Mouse (Mus musculus): ENCODE measurements around the gene Heca. TPM values are rescaled to one million over a fixed set of nuclear protein-coding genes. Genes with fewer than 3 reads are reported as not detected.
"Not testable (repeated sequence)": the region's sequence is repeated elsewhere in the genome, so short reads cannot be mapped to it uniquely, and the experiment has no call there.

Heca gene
- polyA plus RNA-seq, 1 experiment: 25.0 TPM

DNA sequence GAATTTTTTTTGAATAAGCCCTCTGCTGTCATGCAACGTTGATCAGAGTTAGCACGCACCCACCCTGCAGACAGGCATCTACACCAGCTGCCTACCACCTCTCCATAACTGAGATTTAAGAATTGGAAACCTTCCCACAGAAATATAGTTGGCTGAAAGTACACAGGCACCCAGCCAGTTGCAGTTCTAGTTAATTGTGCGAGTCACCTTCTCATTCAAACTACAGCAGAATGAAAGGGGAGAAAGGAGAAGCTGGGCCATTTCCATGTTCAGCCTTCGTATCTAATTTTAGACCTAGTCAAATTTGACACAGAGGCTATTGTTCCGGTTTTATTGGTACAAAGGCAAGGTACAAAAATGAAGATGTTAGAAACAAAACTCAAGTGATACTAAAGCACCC lies 2.9 kb upstream of the Heca start:
- H3K4me3 ChIP-seq (ENCODE audit: extremely low read depth, insufficient read depth, insufficient read length): no peak overlapping the region; the same call in 1 of the 2 replicates
- H3K4me1 ChIP-seq (ENCODE audit: control insufficient read depth, insufficient read depth, insufficient read length): peaks cover 9% of the 10 kb centered on the region; the same call in 1 of the 2 replicates
- TF ChIP-seq POLR2A (IDR thresholded peaks at IDR 0.05; ENCODE audit: low read depth, low read length) (no peak), CTCF (IDR thresholded peaks at IDR 0.05; ENCODE audit: extremely low read depth, insufficient read depth, insufficient read length, insufficient replicate concordance) (no peak)
- no peaks in the 10 kb centered on the region for H3K27me3 ChIP-seq (ENCODE audit: control insufficient read depth, insufficient read depth, low read length)
- DNase-seq (ENCODE audit: low read depth in 1 of 2, low spot score in 2 of 2): peak in 1 of 2 experiments; percentile 43
- 26% methylated on average over 5 of the region's 5 CpGs for WGBS
- H3K27ac ChIP-seq (ENCODE audit: insufficient read depth, low read length): peak overlapping the region; percentile 71
- H3K36me3 ChIP-seq (ENCODE audit: control insufficient read depth, insufficient read depth, low read length): no peaks in the 10 kb centered on the region; the same call in 1 of the 2 replicates

DNA sequence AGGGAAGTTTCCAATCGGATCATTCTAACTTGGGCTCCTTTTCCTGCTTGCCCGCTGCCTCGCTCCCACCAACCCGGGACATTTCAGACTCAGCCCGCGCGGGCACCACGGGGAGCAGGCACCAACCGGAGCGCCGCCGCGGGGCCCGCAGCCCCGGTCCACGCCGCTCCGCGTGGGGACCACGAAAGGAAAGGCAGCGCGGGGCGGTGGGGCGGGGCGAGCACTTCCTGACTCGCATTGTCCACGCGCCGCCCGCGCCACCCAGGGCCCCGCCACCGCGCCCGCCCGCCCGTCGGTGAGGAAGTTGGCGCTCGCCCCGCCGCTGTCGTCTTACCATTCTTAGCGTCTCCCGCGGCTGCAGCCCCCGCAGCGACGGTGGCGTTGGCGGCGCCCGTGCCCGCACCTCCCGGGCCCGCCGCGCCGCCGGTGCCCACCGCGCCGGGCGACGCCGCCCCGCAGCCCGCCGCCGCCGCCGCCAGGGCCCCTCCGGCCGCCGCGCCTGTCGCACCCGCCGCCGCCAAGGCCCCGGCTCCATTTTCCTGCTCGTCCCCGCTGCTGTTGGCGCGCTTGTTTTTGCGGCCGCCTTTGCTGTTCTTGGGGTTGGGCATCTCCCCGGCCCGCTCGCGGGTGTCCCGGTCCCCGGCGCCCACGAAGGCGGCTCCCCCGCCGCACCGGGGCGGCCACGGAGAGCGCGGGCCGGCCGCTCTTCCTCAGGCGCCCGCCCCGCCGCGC lies 526 bp downstream of the Heca start:
- Histone ChIP-seq H3K4me3 (ENCODE audit: extremely low read depth, insufficient read depth, insufficient read length) (peak overlapping the region; percentile 96), H3K27me3 (ENCODE audit: control insufficient read depth, insufficient read depth, low read length) (no peaks in the 10 kb centered on the region), H3K36me3 (ENCODE audit: control insufficient read depth, insufficient read depth, low read length) (peaks cover 1% of the 10 kb centered on the region), H3K27ac (ENCODE audit: insufficient read depth, low read length) (peak overlapping the region; percentile 97), H3K4me1 (ENCODE audit: control insufficient read depth, insufficient read depth, insufficient read length) (peaks cover 9% of the 10 kb centered on the region; the same call in 1 of the 2 replicates)
- TF ChIP-seq POLR2A (IDR thresholded peaks at IDR 0.05; ENCODE audit: low read depth, low read length) (no peak; the same call in 1 of the 2 replicates), CTCF (IDR thresholded peaks at IDR 0.05; ENCODE audit: extremely low read depth, insufficient read depth, insufficient read length, insufficient replicate concordance) (no peak)
- peak; percentile 44 to 78 for DNase-seq (ENCODE audit: low read depth in 1 of 2, low spot score in 2 of 2)
- 5% methylated on average over 71 of the region's 110 CpGs for WGBS

DNA sequence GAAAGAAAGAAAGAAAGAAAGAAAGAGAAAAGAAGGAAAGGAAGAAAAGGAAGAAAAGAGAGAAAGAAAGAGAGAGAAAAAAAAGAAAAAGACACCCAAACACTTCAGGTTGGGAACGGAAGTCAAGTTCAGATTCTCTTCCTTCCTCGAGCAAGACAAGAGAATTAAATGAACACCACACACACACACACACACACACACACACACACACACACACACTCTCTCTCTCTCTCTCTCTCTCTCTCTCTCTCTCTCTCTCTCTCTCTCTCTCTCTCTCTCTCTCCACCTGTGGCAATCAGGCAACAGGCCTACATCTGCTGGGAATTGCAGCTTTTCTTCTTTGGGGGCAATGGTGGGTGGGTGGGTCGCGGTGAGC lies 1.1 kb downstream of the Heca start:
- H3K27ac ChIP-seq (ENCODE audit: insufficient read depth, low read length): peak overlapping the region; percentile 97
- peak in 1 of 2 experiments; percentile 26 for DNase-seq (ENCODE audit: low read depth in 1 of 2, low spot score in 2 of 2)
- H3K4me1 ChIP-seq (ENCODE audit: control insufficient read depth, insufficient read depth, insufficient read length); H3K27me3 ChIP-seq (ENCODE audit: control insufficient read depth, insufficient read depth, low read length); H3K36me3 ChIP-seq (ENCODE audit: control insufficient read depth, insufficient read depth, low read length): not testable (repeated sequence)
- WGBS: 0% methylated on average over 4 of the region's 4 CpGs
- peak overlapping the region; percentile 96 for H3K4me3 ChIP-seq (ENCODE audit: extremely low read depth, insufficient read depth, insufficient read length)

DNA sequence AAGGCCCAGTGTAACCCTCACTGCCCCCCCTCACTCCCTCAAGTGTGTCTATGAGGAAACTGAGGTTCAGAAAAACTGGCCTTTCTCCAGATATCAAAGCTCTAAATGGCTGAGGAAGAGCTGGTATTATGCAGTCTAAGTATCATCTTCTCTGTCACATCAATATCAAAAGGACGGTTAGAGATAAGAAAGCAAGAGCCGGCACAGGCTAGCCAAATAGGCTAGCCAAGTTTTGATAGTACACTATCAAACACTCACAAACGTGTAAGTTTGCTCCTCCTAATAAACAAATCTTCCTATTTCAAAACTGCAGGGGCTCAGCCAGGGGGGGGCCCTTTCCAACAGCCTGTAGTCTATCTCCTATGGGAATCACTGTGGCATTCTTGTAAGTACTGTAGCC lies 1.8 kb downstream of the Heca start:
- Histone ChIP-seq H3K27ac (ENCODE audit: insufficient read depth, low read length) (no peak overlapping the region), H3K4me1 (ENCODE audit: control insufficient read depth, insufficient read depth, insufficient read length) (peaks cover 7% of the 10 kb centered on the region; the same call in 1 of the 2 replicates), H3K27me3 (ENCODE audit: control insufficient read depth, insufficient read depth, low read length) (no peaks in the 10 kb centered on the region), H3K36me3 (ENCODE audit: control insufficient read depth, insufficient read depth, low read length) (peaks cover 3% of the 10 kb centered on the region), H3K4me3 (ENCODE audit: extremely low read depth, insufficient read depth, insufficient read length) (no peak overlapping the region)
- no peak for DNase-seq (ENCODE audit: low read depth in 1 of 2, low spot score in 2 of 2)
- no peak for TF ChIP-seq POLR2A (IDR thresholded peaks at IDR 0.05; ENCODE audit: low read depth, low read length)
- TF ChIP-seq CTCF (IDR thresholded peaks at IDR 0.05; ENCODE audit: extremely low read depth, insufficient read depth, insufficient read length, insufficient replicate concordance): no peak
- WGBS: 37% methylated on average over 3 of the region's 3 CpGs

DNA sequence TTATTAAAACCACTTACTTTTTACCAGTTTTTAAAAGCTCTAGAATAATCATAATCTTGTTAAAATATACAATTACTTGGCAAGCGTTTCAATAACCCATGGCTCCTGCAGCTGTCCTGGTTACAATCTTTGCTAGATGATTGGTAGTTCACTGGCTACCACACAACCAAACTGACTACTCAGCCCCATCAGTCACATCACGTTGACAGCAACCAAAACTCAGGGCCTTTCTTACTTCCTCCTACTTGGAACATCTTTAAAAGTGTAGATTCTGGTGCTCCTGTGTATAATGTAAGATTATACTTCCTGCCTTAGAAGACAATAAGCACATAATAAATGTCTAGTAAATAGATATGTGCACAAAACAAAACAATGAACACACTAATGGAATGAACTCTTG lies 14.2 kb downstream of the Heca start:
- Histone ChIP-seq H3K36me3 (ENCODE audit: control insufficient read depth, insufficient read depth, low read length) (no peaks in the 10 kb centered on the region), H3K27me3 (ENCODE audit: control insufficient read depth, insufficient read depth, low read length) (no peaks in the 10 kb centered on the region), H3K4me3 (ENCODE audit: extremely low read depth, insufficient read depth, insufficient read length) (no peak overlapping the region), H3K27ac (ENCODE audit: insufficient read depth, low read length) (no peak overlapping the region), H3K4me1 (ENCODE audit: control insufficient read depth, insufficient read depth, insufficient read length) (no peaks in the 10 kb centered on the region; the same call in none of the 2 replicates)
- TF ChIP-seq POLR2A (IDR thresholded peaks at IDR 0.05; ENCODE audit: low read depth, low read length): no peak
- no peak for TF ChIP-seq CTCF (IDR thresholded peaks at IDR 0.05; ENCODE audit: extremely low read depth, insufficient read depth, insufficient read length, insufficient replicate concordance)
- 42% methylated on average over 2 of the region's 2 CpGs for WGBS
- no peak for DNase-seq (ENCODE audit: low read depth in 1 of 2, low spot score in 2 of 2)

DNA sequence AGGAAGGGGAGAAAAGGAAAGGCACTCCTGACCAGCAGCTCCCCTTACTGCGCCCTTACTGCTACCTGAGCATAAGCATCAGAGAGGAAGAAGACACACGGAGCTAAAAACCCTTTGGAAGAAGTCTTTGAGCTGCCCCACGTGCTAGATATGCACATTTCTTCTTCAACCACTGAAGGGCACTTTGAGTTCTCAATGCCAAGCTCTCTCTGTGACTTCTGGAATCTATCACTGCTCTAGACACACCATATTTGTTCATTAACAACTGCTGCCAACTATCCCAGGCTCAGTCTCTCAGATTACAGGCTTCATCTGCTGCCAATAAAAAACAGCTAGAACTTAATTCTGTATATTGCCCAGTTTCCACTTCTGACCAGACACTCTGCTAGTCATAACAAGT lies 15.7 kb downstream of the Heca start:
- no peak for DNase-seq (ENCODE audit: low read depth in 1 of 2, low spot score in 2 of 2)
- no peak overlapping the region for H3K27ac ChIP-seq (ENCODE audit: insufficient read depth, low read length)
- no peaks in the 10 kb centered on the region for H3K36me3 ChIP-seq (ENCODE audit: control insufficient read depth, insufficient read depth, low read length)
- H3K4me3 ChIP-seq (ENCODE audit: extremely low read depth, insufficient read depth, insufficient read length): no peak overlapping the region
- WGBS: 88% methylated on average over 3 of the region's 3 CpGs
- H3K27me3 ChIP-seq (ENCODE audit: control insufficient read depth, insufficient read depth, low read length): no peaks in the 10 kb centered on the region
- TF ChIP-seq CTCF (IDR thresholded peaks at IDR 0.05; ENCODE audit: extremely low read depth, insufficient read depth, insufficient read length, insufficient replicate concordance): no peak
- TF ChIP-seq POLR2A (IDR thresholded peaks at IDR 0.05; ENCODE audit: low read depth, low read length): no peak
- H3K4me1 ChIP-seq (ENCODE audit: control insufficient read depth, insufficient read depth, insufficient read length): no peaks in the 10 kb centered on the region; the same call in none of the 2 replicates

DNA sequence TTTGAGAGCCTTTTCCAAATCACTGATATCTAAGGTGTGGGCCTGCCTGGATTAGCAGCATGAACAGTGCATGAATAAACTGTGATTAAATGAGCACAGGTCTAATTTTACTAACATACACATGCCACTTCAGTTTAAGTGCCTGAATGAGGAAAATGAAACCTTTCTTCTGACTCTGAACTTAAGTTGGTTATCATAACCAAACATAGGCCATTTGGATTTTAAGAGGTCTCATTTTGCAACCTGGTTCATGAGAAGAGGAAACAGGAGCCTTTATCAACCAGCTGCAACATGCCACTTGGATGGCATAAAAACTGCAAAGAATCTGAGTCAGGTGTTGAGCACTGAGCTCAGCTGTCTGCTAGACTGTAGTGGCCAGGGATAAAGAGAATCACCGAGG lies 16.7 kb downstream of the Heca start:
- Histone ChIP-seq H3K36me3 (ENCODE audit: control insufficient read depth, insufficient read depth, low read length) (no peaks in the 10 kb centered on the region; the same call in 1 of the 2 replicates), H3K4me3 (ENCODE audit: extremely low read depth, insufficient read depth, insufficient read length) (no peak overlapping the region), H3K4me1 (ENCODE audit: control insufficient read depth, insufficient read depth, insufficient read length) (no peaks in the 10 kb centered on the region; the same call in none of the 2 replicates), H3K27ac (ENCODE audit: insufficient read depth, low read length) (no peak overlapping the region), H3K27me3 (ENCODE audit: control insufficient read depth, insufficient read depth, low read length) (no peaks in the 10 kb centered on the region)
- TF ChIP-seq POLR2A (IDR thresholded peaks at IDR 0.05; ENCODE audit: low read depth, low read length) (no peak), CTCF (IDR thresholded peaks at IDR 0.05; ENCODE audit: extremely low read depth, insufficient read depth, insufficient read length, insufficient replicate concordance) (no peak)
- WGBS: 46% methylated on average over 1 of the region's 1 CpGs
- DNase-seq (ENCODE audit: low read depth in 1 of 2, low spot score in 2 of 2): no peak

Measured in spleen, adult 2 months (tissue).